Mouse (Mus musculus) gastrocnemius, postnatal 4 days (tissue): ENCODE measurements at regions not wholly inside any gene's neighbourhood (a gene's known extent, or its start where the extent isn't known, plus 50 kb on each side); places are given as distances from the start of the nearest gene placed in this dataset.

ENCODE experiments used
- DNase-seq, 2 experiments: peaks; one replicate each; pipeline ENCODE4 v3.0.0; 2021 to 2022; ENCODE audit warnings: low spot score in 2 of 2, mixed read lengths in 2 of 2

DNA sequence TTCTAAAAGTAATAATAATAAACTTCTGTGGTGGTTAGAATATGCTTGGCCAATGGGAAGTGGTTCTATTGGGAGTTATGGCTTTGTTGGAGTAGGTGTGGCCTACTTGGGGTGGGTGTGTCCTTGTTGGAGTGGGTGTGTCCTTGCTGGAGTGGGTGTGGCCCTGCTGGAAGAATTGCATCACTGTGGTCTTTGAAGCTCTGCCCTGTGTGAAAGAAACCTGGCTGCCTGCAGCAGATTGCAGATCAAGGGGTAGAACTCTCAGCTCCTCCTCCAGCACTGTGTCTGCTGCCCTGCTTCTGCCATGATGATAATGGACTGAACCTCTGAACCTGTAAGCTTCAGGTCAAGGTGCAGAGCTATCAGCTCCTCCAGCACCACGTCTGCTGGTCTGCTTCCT, 118.1 kb downstream of the Ets2 start:
- no peak for DNase-seq

DNA sequence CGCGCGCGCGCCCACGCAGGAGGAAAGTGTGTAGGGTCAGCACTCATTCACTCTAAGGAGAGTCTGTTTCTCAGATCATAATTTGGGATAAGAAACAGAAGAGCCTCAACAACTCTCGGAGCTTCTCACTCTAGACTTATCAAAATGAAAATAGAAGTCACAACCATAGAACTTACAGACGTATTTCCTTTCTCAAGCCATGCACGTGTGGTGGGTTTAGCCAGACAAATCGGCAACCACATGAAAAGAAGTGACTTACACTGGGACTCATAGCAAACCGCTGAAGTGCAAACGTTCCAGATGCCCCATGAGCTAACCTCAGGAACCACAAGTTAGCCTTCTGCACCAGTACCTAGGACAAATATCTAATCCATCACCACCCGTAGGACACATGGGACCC, 114.1 kb downstream of the Ets2 start:
- no peak for DNase-seq

DNA sequence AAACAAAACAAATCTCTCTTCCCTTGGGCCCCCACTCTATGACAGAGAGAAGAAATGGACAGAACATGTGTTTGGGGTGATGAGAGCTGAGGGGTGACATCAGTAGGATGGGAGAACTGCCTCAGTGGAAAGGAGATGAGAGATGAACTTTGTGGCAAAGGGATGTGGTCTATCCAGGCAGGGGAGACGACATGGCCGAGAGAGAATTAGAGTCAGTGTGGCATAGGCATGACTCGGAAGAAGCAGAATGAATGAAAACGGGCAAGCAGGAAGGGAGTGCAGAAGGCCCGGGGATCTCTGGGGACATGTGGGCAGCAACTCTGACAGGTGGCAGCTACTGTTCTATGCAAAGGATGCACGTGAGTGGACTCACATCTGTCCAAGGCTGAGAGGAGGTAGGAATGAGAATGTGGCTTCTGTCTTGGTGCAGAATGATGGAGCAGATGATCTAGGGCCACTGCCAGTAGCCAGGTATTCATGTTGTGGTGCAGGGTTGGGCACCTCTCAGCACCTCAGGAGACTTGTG, 113.4 kb downstream of the Ets2 start:
- DNase-seq, result no peak

DNA sequence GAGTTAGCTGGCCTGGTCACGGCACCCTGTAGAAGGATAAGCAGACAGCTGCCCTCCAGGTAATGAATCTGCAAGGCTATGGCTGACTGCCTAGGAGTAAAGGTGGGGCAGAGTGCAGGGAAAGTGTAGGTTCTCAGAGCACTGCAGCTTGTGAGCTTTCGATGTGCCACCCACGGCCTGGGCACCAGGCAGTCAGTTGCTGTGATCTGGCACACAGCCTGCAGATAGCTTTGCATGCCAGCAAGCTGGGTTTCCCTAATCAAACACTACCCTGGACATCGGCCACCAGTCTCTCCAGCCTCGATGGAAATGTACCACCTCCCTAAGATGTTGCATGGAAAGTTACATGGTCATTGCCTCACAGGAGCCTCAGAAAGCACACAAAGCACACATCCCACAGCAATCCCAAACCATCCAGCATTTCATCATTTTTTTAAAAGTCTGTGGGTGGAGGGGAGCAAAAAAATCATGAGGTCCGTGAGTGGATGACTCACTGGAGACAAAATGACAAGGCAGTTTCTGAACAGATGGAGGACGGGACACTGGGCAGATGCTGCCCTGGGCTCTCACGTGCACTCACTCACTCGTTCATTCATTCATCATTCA, 112.7 kb downstream of the Ets2 start:
- DNase-seq, result no peak

DNA sequence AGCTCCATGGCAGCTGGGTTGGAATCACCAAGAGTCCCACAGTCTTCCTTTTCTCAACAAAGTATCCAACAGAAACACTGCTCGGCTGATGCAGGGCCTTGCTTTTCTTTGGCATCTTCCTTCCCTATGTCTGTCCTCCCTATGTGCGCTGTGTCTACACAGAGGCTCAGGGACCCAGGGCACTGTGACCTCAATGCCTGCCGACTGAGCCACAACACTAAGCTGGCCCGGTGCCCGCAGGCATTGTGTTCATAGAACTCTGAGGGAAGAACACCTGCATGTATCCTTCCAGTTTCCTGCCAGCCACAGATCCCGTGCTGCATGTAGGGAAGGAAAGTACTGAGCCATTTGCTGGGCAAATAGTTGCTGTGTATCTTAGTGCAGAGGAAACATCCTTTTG, 109.2 kb downstream of the Ets2 start:
- DNase-seq, result peak in 1 of 2 experiments; percentile 53

DNA sequence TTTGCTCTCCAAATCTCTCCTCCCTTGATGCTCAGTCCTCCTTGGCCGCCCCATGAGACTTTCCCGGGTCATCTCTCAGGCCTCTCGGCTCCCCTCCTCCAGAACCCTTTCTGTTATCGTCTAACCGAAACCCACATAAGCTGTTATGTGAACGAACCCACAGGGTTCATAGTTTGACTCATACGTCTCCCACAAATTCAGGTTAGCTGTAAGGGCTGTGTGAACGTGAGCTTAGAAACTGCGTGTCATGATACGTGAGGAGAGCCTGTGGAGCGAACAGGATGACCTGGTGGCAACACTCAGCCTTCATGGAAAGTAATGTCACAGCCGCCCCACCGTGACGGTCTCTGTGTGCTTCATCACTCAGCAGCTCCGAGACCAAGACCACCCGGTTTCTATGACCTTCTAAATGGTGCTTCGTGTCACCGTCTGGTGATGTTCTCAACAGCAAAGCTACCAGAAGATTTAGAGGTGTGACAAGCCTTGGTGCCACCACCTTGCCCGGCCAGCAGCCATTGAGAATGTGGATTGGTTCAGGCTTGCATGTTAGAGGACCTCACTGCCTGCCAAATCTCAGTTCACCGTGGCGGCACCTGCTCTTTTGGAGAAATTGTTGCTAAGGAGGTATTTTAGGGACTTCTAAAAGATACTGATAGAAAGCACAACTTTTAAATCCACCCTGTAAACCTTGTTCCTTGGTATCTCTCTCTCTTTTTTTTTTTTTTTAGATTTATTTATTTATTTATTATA, 107.4 kb downstream of the Ets2 start:
- DNase-seq, result no peak

DNA sequence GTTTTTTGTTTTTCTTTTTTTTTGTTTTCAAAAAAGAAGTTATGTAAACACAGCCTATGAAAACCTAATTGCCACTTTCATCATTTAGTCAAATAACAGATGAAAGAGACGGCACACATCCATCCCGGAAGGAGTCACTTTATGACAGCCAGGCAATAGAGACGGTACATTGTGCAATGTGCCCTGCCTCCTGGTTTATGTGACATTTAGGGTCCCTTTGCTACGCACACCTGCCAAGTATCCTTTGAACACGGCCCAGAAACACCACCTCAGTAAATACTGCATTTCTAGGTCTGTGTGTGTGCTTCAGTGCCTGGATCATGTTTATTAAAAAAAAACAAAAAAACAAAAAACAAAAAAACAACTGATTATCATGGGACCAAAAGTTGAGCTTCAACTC, 104.6 kb downstream of the Ets2 start:
- DNase-seq, result no peak

DNA sequence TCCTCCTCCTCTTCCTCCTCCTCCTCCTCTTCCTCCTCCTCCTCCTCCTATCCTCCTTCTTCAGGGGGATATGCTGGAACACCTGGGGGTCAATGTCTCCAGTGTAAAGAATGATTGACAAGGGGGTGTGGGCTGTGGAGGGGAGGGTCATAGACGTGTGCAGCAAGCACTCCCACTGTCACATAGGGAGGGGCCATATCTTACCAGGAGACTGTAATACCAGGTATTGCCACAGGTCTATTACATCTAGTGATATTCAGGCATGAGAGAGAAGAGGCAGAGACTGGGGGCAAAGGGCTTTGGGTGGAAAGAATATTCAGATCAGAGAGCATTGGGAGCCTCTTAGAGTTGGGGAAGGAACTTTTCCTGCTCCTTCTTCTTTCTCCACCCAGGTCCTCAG, 102.3 kb downstream of the Ets2 start:
- no peak for DNase-seq

DNA sequence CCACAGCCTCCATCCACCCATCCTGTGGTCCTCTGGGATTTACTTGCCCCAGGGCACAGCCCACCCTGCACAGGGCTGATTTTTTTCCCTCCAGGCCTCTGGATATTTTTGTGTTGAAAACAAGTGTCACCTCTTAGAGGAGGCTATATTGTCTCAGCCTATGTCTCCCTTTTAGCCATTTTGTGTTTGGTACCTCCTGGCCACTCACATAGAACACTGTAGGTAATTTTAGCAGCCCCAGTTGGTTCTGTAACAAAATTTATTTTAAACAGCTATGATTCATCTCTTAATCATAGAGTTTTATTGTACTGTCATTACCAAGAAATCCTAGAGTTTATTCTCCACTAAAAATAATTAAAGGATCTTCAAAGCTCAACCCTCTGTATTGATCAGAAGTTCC, 100.8 kb downstream of the Ets2 start:
- no peak for DNase-seq

DNA sequence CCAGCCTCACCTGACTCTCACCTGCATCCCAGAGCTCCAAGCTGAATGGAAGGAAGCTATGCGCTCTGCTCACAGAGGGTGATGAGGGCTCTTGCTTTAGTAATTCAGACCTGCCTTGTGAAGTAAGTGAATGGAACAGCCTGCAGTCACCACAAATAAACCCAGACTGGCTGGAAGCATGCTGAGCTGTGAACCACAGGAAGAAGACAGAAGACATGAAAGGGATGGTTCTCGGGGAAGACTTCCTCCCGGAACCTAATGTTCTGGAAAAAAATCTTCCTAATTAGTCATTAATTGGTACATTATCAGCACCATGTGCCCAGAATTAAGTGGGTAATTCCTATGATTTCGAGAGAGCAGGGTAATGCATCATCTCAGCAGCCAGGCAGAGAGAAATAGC, 100.3 kb downstream of the Ets2 start:
- DNase-seq, result no peak

DNA sequence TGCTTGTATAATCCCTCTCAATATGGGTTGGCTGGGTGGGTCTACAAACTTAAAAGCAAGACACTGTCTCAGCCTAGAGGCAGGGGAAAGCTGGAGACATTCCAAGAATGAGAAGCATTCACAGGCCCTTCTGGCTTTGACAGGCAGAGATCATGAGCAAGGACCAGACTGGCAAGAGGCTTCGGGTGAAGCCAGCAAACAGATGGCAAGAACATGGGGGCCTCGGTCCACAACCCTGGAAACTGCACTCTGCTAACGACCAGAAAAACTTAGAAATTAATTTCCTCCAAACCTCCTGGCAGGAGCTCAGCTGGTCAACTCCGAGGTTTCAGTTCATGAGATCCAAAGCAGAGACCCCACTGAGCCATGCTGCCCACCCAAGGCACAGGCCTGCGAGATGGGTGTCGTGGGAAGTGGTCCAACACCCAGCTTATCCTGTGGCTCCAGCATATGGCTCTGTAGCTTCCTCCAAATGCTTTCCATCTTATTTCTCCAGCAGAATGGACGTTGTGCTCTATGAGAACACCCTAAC, 99.1 kb downstream of the Ets2 start:
- no peak for DNase-seq

DNA sequence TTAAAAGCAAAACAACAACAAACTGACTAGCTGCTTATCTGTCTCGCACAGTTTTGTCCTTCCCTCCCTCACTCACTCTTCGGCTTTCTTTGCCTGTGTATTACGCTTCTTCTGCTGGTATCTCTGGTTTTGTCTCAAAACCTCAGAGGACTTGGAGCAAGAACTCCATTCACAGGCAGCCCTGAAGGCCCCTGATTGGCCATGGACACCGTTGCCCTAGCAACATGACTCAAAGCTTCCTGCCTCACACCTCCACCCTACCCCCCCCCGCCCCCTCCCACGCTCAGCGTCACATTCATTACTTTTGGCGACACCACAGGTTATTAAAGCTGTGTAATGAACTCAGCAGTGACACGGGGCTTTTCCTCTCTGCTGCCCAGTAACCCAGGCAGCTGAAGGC, 96.7 kb downstream of the Ets2 start:
- no peak for DNase-seq

DNA sequence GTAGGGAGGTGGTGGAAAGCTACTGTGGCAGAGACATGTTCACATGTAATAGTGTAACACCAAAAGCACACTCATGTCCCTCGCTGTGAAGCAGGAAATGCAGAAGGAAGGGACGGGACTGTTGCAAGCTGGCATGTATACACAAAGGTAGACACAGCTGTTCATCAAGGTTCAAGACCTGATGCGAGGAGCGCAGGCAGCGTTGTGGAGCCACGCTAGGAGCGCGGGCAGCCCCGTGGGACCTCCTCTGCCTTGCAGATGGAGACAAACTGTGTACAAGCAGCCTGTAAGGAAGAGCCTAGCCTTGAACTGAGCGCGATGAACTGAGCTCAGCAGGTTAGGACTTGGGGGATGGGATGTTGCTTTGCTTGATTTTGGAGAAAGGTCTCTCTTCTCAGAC, 96.2 kb downstream of the Ets2 start:
- no peak for DNase-seq

DNA sequence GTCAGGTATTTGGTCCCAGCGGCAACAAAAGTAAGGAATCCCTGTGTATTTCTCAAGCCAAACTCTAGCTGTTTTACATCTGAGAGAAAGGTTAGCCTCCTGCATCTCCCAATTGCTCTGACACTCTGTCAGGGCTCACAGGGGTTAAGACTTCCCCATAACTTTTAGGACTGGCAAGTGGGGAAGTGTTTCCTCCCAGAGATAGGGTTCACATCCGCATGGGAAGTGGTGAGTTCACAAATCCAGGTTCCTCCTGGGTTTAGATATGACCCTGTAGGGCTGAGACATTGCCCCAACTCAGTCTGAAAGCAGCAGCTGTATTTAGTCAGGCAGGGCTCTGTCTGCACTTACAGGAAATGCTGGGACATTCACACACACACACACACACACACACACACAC, 95.3 kb downstream of the Ets2 start:
- no peak for DNase-seq

DNA sequence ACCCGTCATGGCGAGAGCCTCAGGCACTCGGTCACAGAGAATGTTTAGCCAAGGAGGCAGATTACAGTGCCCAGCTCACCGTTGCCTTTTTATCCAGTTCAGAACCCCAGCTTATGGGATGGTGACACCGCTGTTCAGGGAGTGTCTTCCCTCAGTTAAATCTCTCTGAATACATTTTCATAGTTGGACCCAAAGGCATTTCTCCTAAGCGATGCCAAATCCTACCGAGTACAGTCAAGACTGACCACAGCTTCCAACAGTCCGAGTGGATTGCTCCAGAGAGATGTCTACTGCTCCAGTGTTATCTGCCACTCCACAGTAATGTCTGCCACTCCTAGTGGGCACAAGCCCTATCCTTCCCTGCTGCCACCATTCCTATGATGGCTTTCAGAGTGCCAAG, 93.0 kb downstream of the Ets2 start:
- DNase-seq, result no peak

DNA sequence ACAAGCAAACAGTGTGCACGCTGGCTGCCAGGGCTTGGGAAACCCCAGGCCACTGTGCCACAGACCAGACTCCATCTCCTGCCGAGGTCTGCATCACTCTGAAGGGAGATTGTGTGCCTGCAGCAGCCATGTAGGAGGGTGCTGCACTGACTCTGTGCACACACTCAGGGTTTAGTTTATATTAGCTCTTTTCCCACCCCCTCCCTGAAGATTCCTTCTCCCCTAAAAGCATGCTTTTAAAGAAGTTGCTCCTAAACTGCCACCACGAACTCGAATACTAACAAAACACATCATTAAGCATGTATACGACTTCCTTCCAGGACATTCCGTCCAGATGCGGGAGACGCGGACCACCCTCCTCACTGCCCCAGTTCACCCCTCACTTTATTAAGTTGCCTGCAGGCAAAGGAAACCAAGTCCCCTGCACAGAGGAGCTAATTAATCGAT, 92.4 kb downstream of the Ets2 start:
- DNase-seq, result no peak

DNA sequence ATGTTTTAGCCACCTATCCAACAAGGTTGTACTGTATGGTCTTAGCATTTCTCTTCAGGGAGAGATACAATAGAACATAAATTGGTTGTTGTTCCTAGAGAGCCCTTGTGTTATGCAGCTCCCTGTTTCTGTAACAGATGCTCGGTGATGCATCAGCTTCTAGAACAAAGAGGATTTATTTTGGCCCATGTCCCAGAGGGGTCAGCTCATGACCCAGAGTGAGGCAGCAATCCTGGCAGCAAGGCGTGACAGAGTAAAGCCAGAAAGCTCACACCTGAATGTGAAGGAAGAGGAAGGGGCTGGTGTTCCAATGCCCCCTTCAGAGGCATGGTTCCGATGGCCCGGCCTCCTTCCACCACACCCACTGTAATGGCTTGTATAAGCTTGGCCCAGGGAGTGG, 88.8 kb downstream of the Ets2 start:
- no peak for DNase-seq

DNA sequence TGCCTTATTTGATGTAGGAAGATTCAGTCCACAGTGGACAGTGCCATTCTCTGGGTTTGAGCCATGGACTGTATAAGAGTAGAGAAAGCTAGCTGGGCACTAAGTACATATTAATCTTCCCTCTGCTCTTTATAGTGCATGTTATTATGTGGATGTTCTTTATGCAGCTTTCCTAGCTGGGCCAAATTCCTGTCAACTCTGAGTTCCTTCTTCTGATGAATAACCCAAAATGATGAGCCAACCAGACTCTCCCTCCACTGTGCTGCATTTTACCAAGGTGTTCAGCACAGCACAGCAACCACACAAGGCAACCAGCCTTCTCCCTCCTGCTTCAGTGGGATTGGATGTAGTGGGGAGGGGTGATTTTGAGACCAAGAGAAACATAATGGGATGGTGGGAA, 87.7 kb downstream of the Ets2 start:
- DNase-seq, result no peak

DNA sequence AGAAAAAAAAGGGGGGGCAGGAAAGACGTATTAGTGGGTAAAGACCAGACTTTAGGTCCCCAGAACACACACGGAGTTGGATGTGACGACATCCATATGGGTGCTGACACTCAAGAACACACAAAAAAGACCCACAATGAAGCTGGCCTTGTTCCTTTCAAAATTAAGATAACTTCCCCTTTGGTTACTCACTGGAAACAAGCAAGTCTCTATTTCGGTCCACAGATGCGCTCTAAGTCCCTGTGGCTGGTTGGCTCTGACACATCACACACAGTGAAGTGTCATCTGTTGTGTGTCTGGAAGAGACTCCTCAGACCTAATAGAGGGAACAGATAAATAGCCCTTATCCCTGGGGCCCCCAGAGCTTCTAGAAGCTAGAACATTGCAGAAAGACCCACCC, 79.8 kb downstream of the Ets2 start:
- no peak for DNase-seq

DNA sequence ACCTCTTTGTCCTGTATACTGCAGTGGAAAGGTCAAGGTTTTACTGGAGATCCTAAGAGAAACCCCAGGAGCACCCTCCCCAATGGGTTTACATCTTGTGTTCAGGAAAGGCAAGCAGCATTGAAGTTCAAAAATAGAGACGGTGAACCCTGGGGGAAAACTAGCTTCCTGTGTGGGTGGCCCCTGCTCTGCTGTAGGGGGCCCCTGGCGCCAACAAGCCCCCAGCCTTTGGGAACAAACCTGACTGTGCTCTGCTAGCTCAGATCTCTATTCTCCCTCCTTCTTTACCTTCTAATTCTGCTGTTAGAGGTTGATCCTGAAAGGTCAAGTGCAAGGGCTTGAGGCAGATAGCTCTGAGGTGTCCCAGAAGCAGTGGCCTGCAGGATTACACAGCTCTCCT, 78.6 kb downstream of the Ets2 start:
- no peak for DNase-seq

DNA sequence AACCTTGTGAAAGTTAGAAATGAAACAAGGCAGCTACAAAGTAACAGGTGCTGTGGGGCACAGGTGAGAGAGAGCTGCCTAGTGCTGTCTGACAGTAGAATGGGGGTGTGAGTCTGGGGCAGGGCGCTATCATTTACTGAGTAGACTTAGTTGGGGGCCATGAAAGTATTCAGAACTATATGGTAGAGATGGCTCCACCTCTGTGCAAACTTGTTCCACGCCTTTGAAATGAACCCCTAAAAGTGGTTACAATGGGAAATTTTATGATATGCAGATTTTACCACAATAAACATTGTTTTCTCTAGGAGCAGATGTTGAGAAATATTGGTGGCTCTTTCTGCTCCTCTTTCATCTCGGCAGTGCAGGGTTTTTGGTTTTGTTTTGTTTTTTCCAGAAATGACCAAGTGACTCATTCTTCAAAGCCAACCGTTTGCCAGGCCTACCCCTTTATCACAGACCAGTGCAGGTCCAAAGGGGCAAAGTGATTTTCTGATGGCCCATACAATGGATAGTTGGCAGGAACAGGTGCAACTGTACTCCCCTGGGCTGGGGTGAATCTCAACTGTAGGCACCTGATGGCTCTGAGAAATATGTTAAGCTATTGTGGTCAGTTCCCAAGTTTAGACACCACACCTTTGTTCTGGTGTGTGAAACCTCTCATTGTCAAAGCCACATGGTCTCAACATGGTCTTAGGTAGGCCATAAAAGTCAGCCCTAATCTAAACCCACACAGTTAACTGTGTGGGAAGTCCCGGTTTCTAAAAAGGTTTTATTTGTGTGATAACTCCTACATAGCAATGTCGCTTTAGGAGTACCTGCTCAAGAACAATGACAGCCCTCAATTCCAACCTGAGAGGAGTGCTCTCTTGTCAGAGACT, 77.2 kb downstream of the Ets2 start:
- DNase-seq, result no peak

DNA sequence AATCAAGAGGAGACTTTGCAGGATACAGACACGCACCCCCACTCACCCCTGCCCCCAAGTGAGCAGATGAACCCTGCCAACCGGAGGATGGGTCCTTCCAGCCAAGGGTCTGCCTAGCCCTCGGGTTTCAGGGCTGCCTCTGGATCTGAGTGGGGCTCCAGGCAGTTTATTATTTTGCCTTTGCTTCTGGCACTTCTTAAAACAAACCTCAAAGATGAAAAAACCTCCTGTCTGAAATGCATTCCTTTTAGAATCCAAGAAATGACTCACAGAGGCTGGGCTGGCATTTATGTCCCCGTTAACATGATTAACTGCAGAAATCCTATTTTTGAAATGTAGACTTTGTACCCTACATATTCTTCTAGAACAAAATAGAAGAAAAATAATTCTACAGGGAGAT, 76.3 kb downstream of the Ets2 start:
- no peak for DNase-seq
